Mouse (Mus musculus): ENCODE measurements around the gene Ifnk.

DNA sequence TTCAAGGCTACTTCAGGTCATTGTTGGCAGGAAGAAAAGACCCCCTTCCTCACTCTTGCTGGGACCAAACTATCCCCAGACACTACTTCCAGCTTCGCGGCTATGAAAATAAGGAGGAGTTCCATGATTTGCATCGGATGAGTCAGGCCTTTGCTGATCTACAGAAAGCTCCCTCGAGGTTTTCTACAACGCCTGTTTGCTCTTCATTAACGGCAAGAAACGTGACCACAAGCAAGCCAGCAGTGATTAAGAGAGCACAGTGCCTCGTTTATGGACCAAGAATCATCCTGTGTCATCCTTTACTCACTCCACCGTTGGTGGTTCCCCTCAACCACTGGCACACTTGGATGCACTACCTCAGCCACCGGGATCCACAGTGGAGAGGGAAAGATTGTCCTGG is 6.1 kb upstream of the Ifnk start:
- TF ChIP-seq CHD2 (IDR thresholded peaks at IDR 0.05; ENCODE audit: low read depth, low read length) (no peak), MAFK (IDR thresholded peaks at IDR 0.05; ENCODE audit: insufficient read depth, low read depth, low read length) (no peak), ZNF384 (IDR thresholded peaks at IDR 0.05; ENCODE audit: low read depth, low read length) (no peak), ZC3H11A (IDR thresholded peaks at IDR 0.05; ENCODE audit: borderline replicate concordance, low read depth, low read length) (no peak)
